Mouse (Mus musculus) liver, embryonic 14.5 days (tissue): Measurements from ENCODE around the gene Tnfrsf4.

ENCODE experiments used
- CTCF ChIP-seq: IDR thresholded peaks from 2 replicates; pipeline ENCODE4 v1.5.1; 2016; ENCODE audit warnings: antibody characterized with exemption, low read depth, control low read depth
- EP300 ChIP-seq: IDR thresholded peaks from 2 replicates; pipeline ENCODE4 v1.6.1; 2016; ENCODE audit warnings: antibody characterized with exemption, low read depth

- no peak for TF ChIP-seq CTCF
- TF ChIP-seq EP300 = no peak
These were observed 793 bp downstream of the Tnfrsf4 start for GRCm38 (mm10) chr4:156014436-156014835.
